In genomic region chr9:67759163-67759955, GRCm38 (mm10) we compare ENCODE assay signal across 8 mouse cellular contexts. TPM values are rescaled to one million over a fixed set of nuclear protein-coding genes. Genes with fewer than 3 reads are reported as not detected.
DNase-seq lines count a peak whose midpoint lies in the region; ATAC-seq and TF ChIP-seq lines count a peak whose summit lies in the region.

TSS of gene C2cd4b (plus strand) at chr9:67759437.

- H3K9me3 ChIP-seq in ES-Bruce4 (replicated peaks; ENCODE audit: control insufficient read depth, insufficient read depth, low read length, poor library complexity, severe bottlenecking) = peaks cover 8% of the 10 kb centered on the region
- no peaks in the 10 kb centered on the region for H3K9me3 ChIP-seq in forebrain, embryonic 12.5 days

- H3K4me2 ChIP-seq in forebrain, embryonic 12.5 days = peak within 1 kb of the TSS; percentile 93

- no peak within 1 kb of the TSS for H3K27ac ChIP-seq in ES-Bruce4 (ENCODE audit: insufficient read depth, low read length)
- H3K27ac ChIP-seq in forebrain, embryonic 12.5 days = peak within 1 kb of the TSS; percentile 66

- peak; percentile 99 for TF ChIP-seq POLR2A in ES-Bruce4 (IDR thresholded peaks at IDR 0.05; ENCODE audit: insufficient read depth, low read length)
- peak; percentile 99; the same call in 1 of the 2 replicates for TF ChIP-seq POLR2A in lung, adult 2 months (IDR thresholded peaks at IDR 0.05; ENCODE audit: borderline replicate concordance, extremely low read depth, low read depth, low read length)

- peak; percentile 83 for DNase-seq in brain, adult 2 months (ENCODE audit: low read depth, low spot score)
- DNase-seq in heart, postnatal 36 days = peak; percentile 56 to 57
- DNase-seq in large intestine, adult 2 months (ENCODE audit: low read depth, low spot score) = peak; percentile 84
- peak; percentile 79 for DNase-seq in lung, adult 2 months
- peak; percentile 64 to 67 for DNase-seq in right cerebral cortex, adult 2 months (ENCODE audit: low spot score in 2 of 2)
- no peak for DNase-seq in spleen, postnatal 4 days (ENCODE audit: low spot score in 2 of 2)

- 1% methylated on average over 49 of the region's 49 CpGs for WGBS in forebrain, embryonic 12.5 days
- 2% methylated on average over 49 of the region's 49 CpGs for WGBS in large intestine, adult 2 months
- WGBS in lung, adult 2 months = 2% methylated on average over 49 of the region's 49 CpGs

- no peaks in the 10 kb centered on the region for H3K27me3 ChIP-seq in ES-Bruce4 (ENCODE audit: control insufficient read depth, insufficient read depth, low read length, poor library complexity, severe bottlenecking)
- H3K27me3 ChIP-seq in forebrain, embryonic 12.5 days = peaks cover 33% of the 10 kb centered on the region

- H3K4me3 ChIP-seq in ES-Bruce4 (ENCODE audit: low read depth, low read length) = peak within 1 kb of the TSS; percentile 77
- peak within 1 kb of the TSS; percentile 71 for H3K4me3 ChIP-seq in forebrain, embryonic 12.5 days (replicated peaks)
- peak within 1 kb of the TSS; percentile 62 for H3K4me3 ChIP-seq in lung, adult 2 months (replicated peaks; ENCODE audit: extremely low read depth, low read depth, low read length)

- no peaks in the 10 kb centered on the region for H3K4me1 ChIP-seq in ES-Bruce4 (ENCODE audit: control insufficient read depth, insufficient read depth, low read length)
- peaks cover 16% of the 10 kb centered on the region for H3K4me1 ChIP-seq in forebrain, embryonic 12.5 days
- no peaks in the 10 kb centered on the region for H3K4me1 ChIP-seq in lung, adult 2 months (ENCODE audit: control insufficient read depth, insufficient read depth, low read length)

- intact Hi-C loops in heart, postnatal 36 days (cut with DNase I) = loop anchor here (2.0 to 5.0 kb wide), 2 partner anchors 115 to 213 kb away; no protein-coding TSS in a partner anchor

- no peaks in the 10 kb centered on the region for H3K36me3 ChIP-seq in ES-Bruce4 (ENCODE audit: control insufficient read depth, insufficient read depth, low read length, poor library complexity, severe bottlenecking)
- H3K36me3 ChIP-seq in forebrain, embryonic 12.5 days (replicated peaks) = no peaks in the 10 kb centered on the region

- peak; percentile 10; the same call in 1 of the 2 replicates for ATAC-seq in forebrain, embryonic 12.5 days (ENCODE audit: low FRiP score)

- peak within 1 kb of the TSS; percentile 69 for H3K9ac ChIP-seq in ES-Bruce4 (ENCODE audit: low read depth, poor library complexity, severe bottlenecking)
- H3K9ac ChIP-seq in forebrain, embryonic 12.5 days = peak within 1 kb of the TSS; percentile 66

- TF ChIP-seq CTCF in ES-Bruce4 (IDR thresholded peaks at IDR 0.05; ENCODE audit: low read depth, low read length) = no peak
- TF ChIP-seq CTCF in lung, adult 2 months (IDR thresholded peaks at IDR 0.05; ENCODE audit: insufficient read depth, low read length) = no peak

- no peak for TF ChIP-seq EP300 in ES-Bruce4 (IDR thresholded peaks at IDR 0.05; ENCODE audit: insufficient read depth, low read depth, low read length)

RNA-seq across cellular contexts. Expression of gene C2cd4b, which starts in this region (rescaled TPM):
- polyA plus RNA-seq in ES-Bruce4 (2011; ENCODE audit: insufficient read depth, insufficient read length, low read depth, missing spikeins) = 0.50 TPM in 1 of 2 replicates, not detected in the other
- 0.22 and 0.35 TPM in 2 replicates for polyA plus RNA-seq in forebrain, embryonic 12.5 days (2016; fragmentation: Nextera tagmentation; extraction: Ambion mirVana)
- total RNA-seq in heart, postnatal 36 days (2021) = 1 to 10 TPM; 1.2 to 1.4 TPM
- 3.9 and 13.6 TPM in 2 replicates for polyA plus RNA-seq in large intestine, adult 2 months (2012; rRNA removed)
- polyA plus RNA-seq in lung, adult 2 months (2012; rRNA removed) = 10.6 and 21.0 TPM in 2 replicates

Comparison
In these comparisons a context has a peak if more than half of its experiments do, and no peak if none do; other contexts are left out.
1. Peak in ATAC-seq, H3K4me3 ChIP-seq, H3K27ac ChIP-seq, H3K9ac ChIP-seq and H3K4me2 ChIP-seq in forebrain, embryonic 12.5 days; RNA of the gene not detected or under 1 TPM.
2. DNase-seq: peak in brain, adult 2 months (single experiment), heart, postnatal 36 days (2 of 2), large intestine, adult 2 months (single experiment), lung, adult 2 months (single experiment) and right cerebral cortex, adult 2 months (2 of 2); none in spleen, postnatal 4 days (0 of 2).
3. Peak in every context shown above with its lines, with median percentiles within 50 percentile points of each other: H3K4me3 ChIP-seq.